Mouse (Mus musculus): ENCODE results near the gene Tmem163.

- TF ChIP-seq CTCF (IDR thresholded peaks at IDR 0.05; ENCODE audit: extremely low read depth, insufficient read depth, insufficient read length, insufficient replicate concordance) (no peak), POLR2A (IDR thresholded peaks at IDR 0.05; ENCODE audit: low read depth, low read length) (no peak)
These were observed 22.8 kb upstream of the Tmem163 start for GRCm38 (mm10) chr1:127702187-127702586.
